Mouse (Mus musculus) heart, adult 2 months (tissue): ENCODE measurements around the gene Sesn3.
"Not testable (repeated sequence)": the region's sequence is repeated elsewhere in the genome, so short reads cannot be mapped to it uniquely, and the experiment has no call there.

ENCODE experiments used
- CTCF ChIP-seq: fragments of 200-600 bp; IDR thresholded peaks from 2 replicates; pipeline ENCODE4 v1.8.1; 2022; ENCODE audit warnings: antibody characterized with exemption, mild to moderate bottlenecking, moderate library complexity
- POLR2A ChIP-seq: fragments of 200-500 bp; IDR thresholded peaks from 2 replicates; pipeline ENCODE4 v1.6.1; 2011; ENCODE audit warnings: mild to moderate bottlenecking, low read depth, low read length, control low read depth; ENCODE audit not compliant: insufficient read depth

DNA sequence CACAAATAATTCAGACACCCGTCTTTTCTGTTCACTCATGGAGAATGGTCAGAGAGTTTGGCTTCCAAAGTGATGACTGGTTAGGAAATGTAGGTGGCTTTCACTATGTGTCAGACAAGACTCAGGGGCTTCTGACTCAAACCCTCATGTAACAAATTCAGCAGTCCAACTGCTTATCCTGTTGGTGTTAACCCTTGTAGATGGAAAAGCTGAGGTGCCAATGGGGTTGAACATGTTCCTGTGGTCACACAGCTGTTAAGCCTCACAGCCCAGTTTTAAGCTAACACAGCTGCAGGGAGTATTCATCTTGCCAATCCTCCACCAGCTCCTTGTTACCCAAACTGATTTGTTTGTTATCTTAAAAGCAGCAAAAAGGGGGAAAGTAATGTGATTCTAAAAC is 33.9 kb upstream of the Sesn3 start:
- not testable (repeated sequence) for TF ChIP-seq CTCF, POLR2A
